Mouse (Mus musculus) kidney, postnatal 0 days (tissue): ENCODE data around the gene Pla2g5. TPM values are rescaled to one million over a fixed set of nuclear protein-coding genes. Genes with fewer than 3 reads are reported as not detected.

Experiments
- ATAC-seq: fragments of 200-750 bp; cut with Nextera tagmentation; replicated peaks from 2 replicates; pipeline ENCODE4 v1.8.0; 2017; ENCODE audit warnings: low read depth, moderate number of reproducible peaks, moderate TSS enrichment, moderate library complexity; ENCODE audit not compliant: low FRiP score
- DNase-seq: peaks from one replicate; pipeline ENCODE4 v3.0.0-alpha.2; 2016; ENCODE audit warnings: low spot score
- H3K27ac ChIP-seq: fragments of 300-500 bp; sonication (generic); 2 replicates; pipeline ENCODE4 v1.5.1; 2014; ENCODE audit warnings: mild to moderate bottlenecking
- H3K27me3 ChIP-seq: fragments of 300-500 bp; sonication (generic); 2 replicates; pipeline ENCODE4 v1.6.1; 2014; ENCODE audit warnings: low read length, mixed read lengths; ENCODE audit not compliant: insufficient read depth
- H3K36me3 ChIP-seq: fragments of 300-500 bp; sonication (generic); 2 replicates; pipeline ENCODE4 v1.6.1; 2014; ENCODE audit warnings: low read length, mixed read lengths; ENCODE audit not compliant: insufficient read depth
- H3K4me1 ChIP-seq: fragments of 300-500 bp; sonication (generic); replicated peaks from 2 replicates; pipeline ENCODE4 v1.6.1; 2014; ENCODE audit warnings: antibody characterized with exemption, low read length, mixed read lengths; ENCODE audit not compliant: insufficient read depth
- H3K4me2 ChIP-seq: fragments of 300-500 bp; sonication (generic); 2 replicates; pipeline ENCODE4 v1.6.1; 2014; ENCODE audit warnings: mild to moderate bottlenecking, low read length, moderate library complexity, mixed read lengths
- H3K4me3 ChIP-seq: fragments of 300-500 bp; sonication (generic); replicated peaks from 2 replicates; pipeline ENCODE4 v1.5.1; 2014; ENCODE audit warnings: low read depth, low read length
- H3K9ac ChIP-seq: fragments of 300-500 bp; sonication (generic); 2 replicates; pipeline ENCODE4 v1.6.1; 2014; ENCODE audit warnings: low read depth, low read length
- H3K9me3 ChIP-seq: fragments of 300-500 bp; sonication (generic); replicated peaks from 2 replicates; pipeline ENCODE4 v1.6.1; 2016; ENCODE audit warnings: low read length, inconsistent platforms, mixed read lengths
- CTCF ChIP-seq: IDR thresholded peaks from 2 replicates; pipeline ENCODE4 v1.5.1; 2016; ENCODE audit warnings: antibody characterized with exemption, low read depth, mild to moderate bottlenecking, moderate library complexity
- WGBS: fragments of 180-500 bp; shearing (Covaris S2); extraction: QIAGEN DNeasy Blood & Tissue Kit; methylation state at CpG from one replicate; pipeline ENCODE4 v1.1.7; 2014; 5-methylcytosine and 5-hydroxymethylcytosine counted together
- polyA plus RNA-seq: library from polyadenylated mRNA; unstranded; fragments of >200 nt; fragmentation: Nextera tagmentation; extraction: Ambion mirVana; gene quantifications from 2 replicates; pipeline ENCODE4 v1.2.1, GENCODE M21; 2015

The Pla2g5 gene
- polyA plus RNA-seq, 1 experiment from 2014 or later = 1.0 TPM

GRCm38 (mm10) chr4:138816166-138816565 is 47.1 kb downstream of the Pla2g5 start:
- 73% methylated on average over 9 of the region's 9 CpGs for WGBS
- no peak overlapping the region for H3K9ac ChIP-seq
- no peaks in the 10 kb centered on the region for H3K9me3 ChIP-seq
- no peak for ATAC-seq
- H3K36me3 ChIP-seq = no peaks in the 10 kb centered on the region
- H3K27ac ChIP-seq = no peak overlapping the region
- no peak overlapping the region for H3K4me2 ChIP-seq
- no peaks in the 10 kb centered on the region for H3K27me3 ChIP-seq
- no peak overlapping the region for H3K4me3 ChIP-seq
- no peak for TF ChIP-seq CTCF
- DNase-seq = no peak
- no peaks in the 10 kb centered on the region for H3K4me1 ChIP-seq

DNA sequence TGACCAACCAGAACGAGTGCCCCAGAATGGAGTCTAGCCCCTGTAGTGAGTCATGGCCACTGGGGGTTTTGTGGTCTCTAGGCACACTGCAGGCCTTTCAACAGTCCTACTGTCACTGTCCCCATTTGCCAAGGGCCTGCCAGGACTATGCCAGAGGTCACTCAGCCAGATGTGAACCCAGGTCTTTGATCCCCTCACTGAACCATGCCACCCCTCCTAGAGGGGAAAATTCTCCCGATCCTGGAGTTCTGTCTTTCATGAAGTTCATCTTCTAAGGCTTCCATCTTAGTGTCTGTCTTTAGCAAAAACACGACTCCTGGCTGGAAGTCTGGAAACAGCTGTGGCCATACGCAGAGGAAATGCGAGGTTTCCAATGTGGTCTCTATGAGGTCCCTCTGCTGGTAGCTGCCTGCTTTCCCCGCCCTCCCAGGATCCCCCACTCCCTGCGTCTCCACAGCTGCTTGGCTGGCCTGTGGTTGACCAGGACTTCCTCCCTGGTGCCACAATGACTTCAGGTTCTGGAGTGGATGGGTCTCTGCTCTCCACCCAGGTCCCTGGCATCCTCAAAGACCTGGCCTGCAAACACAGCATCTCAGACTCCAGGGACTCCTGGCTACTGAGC is 56.3 kb downstream of the Pla2g5 start:
- Histone ChIP-seq H3K36me3 (no peaks in the 10 kb centered on the region), H3K27me3 (no peaks in the 10 kb centered on the region), H3K4me1 (no peaks in the 10 kb centered on the region), H3K27ac (no peak overlapping the region), H3K9ac (no peak overlapping the region), H3K4me3 (no peak overlapping the region), H3K4me2 (no peak overlapping the region), H3K9me3 (no peaks in the 10 kb centered on the region)
- ATAC-seq (no peak), DNase-seq (peak; percentile 61)
- 49% methylated on average over 7 of the region's 7 CpGs for WGBS
- peak; percentile 39; the same call in 1 of the 2 replicates for TF ChIP-seq CTCF

DNA sequence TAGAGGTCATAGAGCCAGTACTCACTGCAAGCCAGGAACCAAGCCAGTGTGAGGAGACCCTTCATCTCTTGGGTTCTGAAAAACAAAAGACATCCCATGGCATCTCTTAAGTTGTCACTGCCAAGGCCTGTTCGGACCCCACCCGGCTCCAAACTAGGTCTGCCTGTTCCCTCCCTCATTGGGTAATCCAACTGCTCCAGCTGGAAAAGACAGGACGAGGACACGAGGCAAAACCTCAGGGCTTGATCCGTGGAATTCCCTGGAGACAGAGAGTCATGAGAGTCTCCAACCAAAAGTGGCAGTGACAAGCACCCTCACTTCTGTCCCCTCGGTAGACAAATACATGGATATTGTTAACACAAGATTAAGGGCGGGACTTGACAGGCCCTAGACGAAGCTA is 57.1 kb downstream of the Pla2g5 start:
- H3K9ac ChIP-seq = no peak overlapping the region
- no peaks in the 10 kb centered on the region for H3K4me1 ChIP-seq
- no peak overlapping the region for H3K4me3 ChIP-seq
- TF ChIP-seq CTCF = no peak
- ATAC-seq (no peak), DNase-seq (no peak)
- no peaks in the 10 kb centered on the region for H3K9me3 ChIP-seq
- H3K4me2 ChIP-seq = no peak overlapping the region
- H3K27ac ChIP-seq = no peak overlapping the region
- no peaks in the 10 kb centered on the region for H3K27me3 ChIP-seq
- H3K36me3 ChIP-seq = no peaks in the 10 kb centered on the region
- 89% methylated on average over 8 of the region's 8 CpGs for WGBS

DNA sequence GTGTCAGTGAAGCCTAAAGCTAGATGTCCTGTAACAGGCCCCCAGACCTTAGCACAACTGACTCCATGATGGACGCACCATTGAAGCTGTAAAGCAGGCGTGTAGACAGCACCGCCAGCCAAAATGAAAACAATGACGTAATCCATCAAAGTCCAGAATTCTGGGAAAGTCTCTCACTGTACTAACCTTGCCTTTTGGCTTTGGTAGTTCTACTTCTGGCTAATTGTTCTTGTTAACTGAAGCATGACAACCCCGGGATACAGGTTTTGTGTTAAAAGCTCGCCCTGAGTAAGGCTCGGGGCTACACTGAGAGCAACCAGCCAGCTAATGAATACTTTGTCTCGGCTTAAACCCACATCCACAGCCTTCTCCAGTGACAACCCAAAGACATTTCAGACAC is 58.0 kb downstream of the Pla2g5 start:
- DNase-seq (no peak), ATAC-seq (no peak)
- H3K36me3 ChIP-seq = no peaks in the 10 kb centered on the region
- H3K9me3 ChIP-seq = no peaks in the 10 kb centered on the region
- WGBS = 30% methylated on average over 8 of the region's 8 CpGs
- H3K27me3 ChIP-seq = no peaks in the 10 kb centered on the region
- H3K9ac ChIP-seq = no peak overlapping the region
- no peak for TF ChIP-seq CTCF
- H3K27ac ChIP-seq = no peak overlapping the region
- no peaks in the 10 kb centered on the region; the same call in 1 of the 2 replicates for H3K4me1 ChIP-seq
- H3K4me3 ChIP-seq = no peak overlapping the region
- no peak overlapping the region for H3K4me2 ChIP-seq

- no peak for TF ChIP-seq CTCF
- no peak for DNase-seq
- ATAC-seq = no peak
- Histone ChIP-seq H3K36me3 (no peaks in the 10 kb centered on the region), H3K4me2 (no peak overlapping the region), H3K9ac (no peak overlapping the region), H3K27me3 (no peaks in the 10 kb centered on the region), H3K27ac (no peak overlapping the region), H3K4me1 (peaks cover 7% of the 10 kb centered on the region; the same call in 1 of the 2 replicates), H3K4me3 (no peak overlapping the region), H3K9me3 (no peaks in the 10 kb centered on the region)
- 65% methylated on average over 11 of the region's 11 CpGs for WGBS
Observed at GRCm38 (mm10) chr4:138802917-138803316, 60.4 kb downstream of the Pla2g5 start.

GRCm38 (mm10) chr4:138801631-138802030 is 61.7 kb downstream of the Pla2g5 start:
- Histone ChIP-seq H3K4me2 (no peak overlapping the region), H3K9ac (no peak overlapping the region), H3K27me3 (no peaks in the 10 kb centered on the region; the same call in 1 of the 2 replicates), H3K36me3 (no peaks in the 10 kb centered on the region), H3K27ac (no peak overlapping the region), H3K4me3 (no peak overlapping the region), H3K4me1 (peaks cover 7% of the 10 kb centered on the region; the same call in 1 of the 2 replicates), H3K9me3 (no peaks in the 10 kb centered on the region)
- TF ChIP-seq CTCF = no peak
- 80% methylated on average over 4 of the region's 4 CpGs for WGBS
- ATAC-seq (no peak), DNase-seq (no peak)
